Mouse (Mus musculus) stomach, postnatal 0 days (tissue): ENCODE measurements at regions not wholly inside any gene's neighbourhood (a gene's known extent, or its start where the extent isn't known, plus 50 kb on each side); places are given as distances from the start of the nearest gene placed in this dataset.

Experiments used
- ATAC-seq: fragments of 200-750 bp; cut with Nextera tagmentation; 2 replicates; pipeline ENCODE4 v1.8.0; 2017; ENCODE audit not compliant: low FRiP score, low TSS enrichment
- DNase-seq: peaks from one replicate; pipeline ENCODE4 v3.0.0-alpha.2; 2016; ENCODE audit warnings: low spot score
- H3K27ac ChIP-seq: fragments of 300-500 bp; sonication (generic); replicated peaks from 2 replicates; pipeline ENCODE4 v1.5.1; 2014; ENCODE audit warnings: mild to moderate bottlenecking, control low read depth
- H3K27me3 ChIP-seq: fragments of 300-500 bp; sonication (generic); 2 replicates; pipeline ENCODE4 v1.6.1; 2014; ENCODE audit warnings: low read length; ENCODE audit not compliant: control insufficient read depth, insufficient read depth
- H3K36me3 ChIP-seq: fragments of 300-500 bp; sonication (generic); 2 replicates; pipeline ENCODE4 v1.6.1; 2014; ENCODE audit warnings: low read length, mixed read lengths; ENCODE audit not compliant: control insufficient read depth, insufficient read depth
- H3K4me1 ChIP-seq: fragments of 300-500 bp; sonication (generic); replicated peaks from 2 replicates; pipeline ENCODE4 v1.6.1; 2014; ENCODE audit warnings: antibody characterized with exemption; ENCODE audit not compliant: control insufficient read depth, insufficient read depth
- H3K4me2 ChIP-seq: fragments of 300-500 bp; sonication (generic); replicated peaks from 2 replicates; pipeline ENCODE4 v1.6.1; 2014; ENCODE audit warnings: low read depth, mild to moderate bottlenecking, control low read depth, moderate library complexity
- H3K4me3 ChIP-seq: fragments of 300-500 bp; sonication (generic); 2 replicates; pipeline ENCODE4 v1.5.1; 2014; ENCODE audit warnings: low read depth, low read length, control low read depth
- H3K9ac ChIP-seq: fragments of 300-500 bp; sonication (generic); 2 replicates; pipeline ENCODE4 v1.6.1; 2014; ENCODE audit warnings: mild to moderate bottlenecking, low read length, control low read depth, mixed read lengths
- H3K9me3 ChIP-seq: fragments of 300-500 bp; sonication (generic); 2 replicates; pipeline ENCODE4 v1.6.1; 2016; ENCODE audit warnings: low read length; ENCODE audit not compliant: control insufficient read depth
- CTCF ChIP-seq: IDR thresholded peaks from 2 replicates; pipeline ENCODE4 v1.5.1; 2016; ENCODE audit warnings: antibody characterized with exemption, low read depth, mild to moderate bottlenecking, moderate library complexity
- EP300 ChIP-seq: optimal IDR thresholded peaks from 2 replicates; pipeline ENCODE3; 2016; ENCODE audit warnings: antibody characterized with exemption
- WGBS: fragments of 180-500 bp; shearing (Covaris S2); extraction: QIAGEN DNeasy Blood & Tissue Kit; methylation state at CpG from one replicate; pipeline ENCODE4 v1.1.7; 2014; 5-methylcytosine and 5-hydroxymethylcytosine counted together

GRCm38 (mm10) chr3:41433106-41433505 is 122.4 kb upstream of the Jade1 start:
- Histone ChIP-seq H3K9ac (no peak overlapping the region), H3K9me3 (no peaks in the 10 kb centered on the region), H3K4me2 (no peak overlapping the region), H3K36me3 (no peaks in the 10 kb centered on the region), H3K27ac (no peak overlapping the region), H3K4me3 (no peak overlapping the region), H3K4me1 (no peaks in the 10 kb centered on the region), H3K27me3 (no peaks in the 10 kb centered on the region)
- ATAC-seq, result no peak
- DNase-seq, result no peak
- TF ChIP-seq EP300 (no peak), CTCF (no peak)
- 29% methylated on average over 3 of the region's 3 CpGs for WGBS

GRCm38 (mm10) chr3:41432376-41432775 is 123.2 kb upstream of the Jade1 start:
- Histone ChIP-seq H3K4me3 (no peak overlapping the region), H3K27me3 (no peaks in the 10 kb centered on the region), H3K4me1 (no peaks in the 10 kb centered on the region), H3K27ac (no peak overlapping the region), H3K36me3 (no peaks in the 10 kb centered on the region), H3K9me3 (no peaks in the 10 kb centered on the region), H3K4me2 (no peak overlapping the region), H3K9ac (no peak overlapping the region)
- ATAC-seq (no peak), DNase-seq (no peak)
- 64% methylated on average over 5 of the region's 5 CpGs for WGBS
- TF ChIP-seq EP300, result no peak

GRCm38 (mm10) chr3:41430191-41430590 is 125.3 kb upstream of the Jade1 start:
- WGBS, result 37% methylated on average over 3 of the region's 3 CpGs
- Histone ChIP-seq H3K27ac (no peak overlapping the region), H3K4me1 (no peaks in the 10 kb centered on the region), H3K4me2 (no peak overlapping the region), H3K27me3 (no peaks in the 10 kb centered on the region), H3K4me3 (no peak overlapping the region), H3K9ac (no peak overlapping the region), H3K36me3 (no peaks in the 10 kb centered on the region), H3K9me3 (no peaks in the 10 kb centered on the region)
- DNase-seq, result no peak
- no peak for ATAC-seq
- TF ChIP-seq CTCF (no peak), EP300 (no peak)

GRCm38 (mm10) chr3:41426946-41427345 is 128.6 kb upstream of the Jade1 start:
- no peak overlapping the region for H3K27ac ChIP-seq
- TF ChIP-seq EP300, result no peak
- TF ChIP-seq CTCF, result no peak
- H3K4me2 ChIP-seq, result no peak overlapping the region
- no peaks in the 10 kb centered on the region for H3K36me3 ChIP-seq
- WGBS, result 87% methylated on average over 3 of the region's 3 CpGs
- ATAC-seq, result no peak
- DNase-seq, result no peak
- no peaks in the 10 kb centered on the region for H3K27me3 ChIP-seq
- no peak overlapping the region for H3K4me3 ChIP-seq
- no peaks in the 10 kb centered on the region for H3K9me3 ChIP-seq
- H3K9ac ChIP-seq, result no peak overlapping the region
- H3K4me1 ChIP-seq, result peaks cover 3% of the 10 kb centered on the region; the same call in 1 of the 2 replicates

- ATAC-seq (no peak), DNase-seq (no peak)
- Histone ChIP-seq H3K4me3 (no peak overlapping the region), H3K9ac (no peak overlapping the region), H3K27me3 (no peaks in the 10 kb centered on the region), H3K4me2 (no peak overlapping the region), H3K4me1 (peaks cover 3% of the 10 kb centered on the region; the same call in 1 of the 2 replicates), H3K27ac (no peak overlapping the region), H3K9me3 (no peaks in the 10 kb centered on the region), H3K36me3 (no peaks in the 10 kb centered on the region)
- WGBS, result 81% methylated on average over 8 of the region's 8 CpGs
- TF ChIP-seq CTCF, result no peak
- no peak for TF ChIP-seq EP300
Measured at GRCm38 (mm10) chr3:41425863-41426262, 129.7 kb upstream of the Jade1 start.

- WGBS, result 31% methylated on average over 9 of the region's 10 CpGs
- peaks cover 3% of the 10 kb centered on the region; the same call in 1 of the 2 replicates for H3K4me1 ChIP-seq
Measured at GRCm38 (mm10) chr3:41424142-41424939, 131.2 kb upstream of the Jade1 start.

More at GRCm38 (mm10) chr3:41424142-41424939, 131.2 kb upstream of the Jade1 start:
- no peak for ATAC-seq
- no peak overlapping the region for H3K4me2 ChIP-seq
- H3K27ac ChIP-seq, result no peak overlapping the region
- no peak overlapping the region for H3K4me3 ChIP-seq
- no peak overlapping the region for H3K9ac ChIP-seq
- no peak for DNase-seq
- TF ChIP-seq EP300 (no peak), CTCF (no peak)
- H3K27me3 ChIP-seq, result no peaks in the 10 kb centered on the region
- H3K9me3 ChIP-seq, result no peaks in the 10 kb centered on the region
- no peaks in the 10 kb centered on the region for H3K36me3 ChIP-seq
